Mouse (Mus musculus): Measurements from ENCODE around the gene Chst14.

Gene Chst14

GRCm38 (mm10) chr2:118926361-118926997, at the start of gene Chst14:
Chst14 (plus strand) TSS chr2:118926496.
- in situ Hi-C loops (cut with MboI; ENCODE audit: unreplicated experiment in 2 of 2): no loop called here

GRCm38 (mm10) chr2:118881019-118881418, 45.3 kb upstream of the Chst14 start:
- in situ Hi-C loops (cut with MboI; ENCODE audit: unreplicated experiment in 2 of 2): loop anchor here (5.0 to 25.0 kb wide), 9 partner anchors 114 to 1344 kb away; partner anchors contain the start of genes Fsip1 (in 1 of the 2) and Srp14 (in 1 of the 2)

DNA sequence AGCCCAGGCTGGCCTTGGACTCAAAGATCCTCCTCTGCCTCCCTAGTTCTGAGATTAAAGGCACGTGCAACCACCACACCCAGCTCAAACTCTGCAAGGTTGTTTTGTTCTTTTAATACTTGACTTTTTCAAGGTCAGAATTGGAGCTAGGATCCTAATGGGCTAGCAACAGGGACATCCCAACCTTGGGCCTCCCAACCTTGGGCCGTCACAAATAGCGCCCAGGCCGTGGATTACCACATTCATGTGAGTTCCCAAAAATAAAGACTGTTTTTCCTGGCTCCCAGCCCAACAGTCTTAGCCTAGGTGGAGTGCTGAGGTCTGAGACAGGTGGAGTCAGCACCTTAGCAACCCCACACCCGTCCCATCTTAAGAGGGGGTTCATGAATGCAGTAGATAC, 44.3 kb upstream of the Chst14 start:
- in situ Hi-C loops (cut with MboI; ENCODE audit: unreplicated experiment in 2 of 2): loop anchor here (5.0 to 25.0 kb wide), 9 partner anchors 115 to 1345 kb away; partner anchors contain the start of genes Fsip1 (in 1 of the 2) and Srp14 (in 1 of the 2)

DNA sequence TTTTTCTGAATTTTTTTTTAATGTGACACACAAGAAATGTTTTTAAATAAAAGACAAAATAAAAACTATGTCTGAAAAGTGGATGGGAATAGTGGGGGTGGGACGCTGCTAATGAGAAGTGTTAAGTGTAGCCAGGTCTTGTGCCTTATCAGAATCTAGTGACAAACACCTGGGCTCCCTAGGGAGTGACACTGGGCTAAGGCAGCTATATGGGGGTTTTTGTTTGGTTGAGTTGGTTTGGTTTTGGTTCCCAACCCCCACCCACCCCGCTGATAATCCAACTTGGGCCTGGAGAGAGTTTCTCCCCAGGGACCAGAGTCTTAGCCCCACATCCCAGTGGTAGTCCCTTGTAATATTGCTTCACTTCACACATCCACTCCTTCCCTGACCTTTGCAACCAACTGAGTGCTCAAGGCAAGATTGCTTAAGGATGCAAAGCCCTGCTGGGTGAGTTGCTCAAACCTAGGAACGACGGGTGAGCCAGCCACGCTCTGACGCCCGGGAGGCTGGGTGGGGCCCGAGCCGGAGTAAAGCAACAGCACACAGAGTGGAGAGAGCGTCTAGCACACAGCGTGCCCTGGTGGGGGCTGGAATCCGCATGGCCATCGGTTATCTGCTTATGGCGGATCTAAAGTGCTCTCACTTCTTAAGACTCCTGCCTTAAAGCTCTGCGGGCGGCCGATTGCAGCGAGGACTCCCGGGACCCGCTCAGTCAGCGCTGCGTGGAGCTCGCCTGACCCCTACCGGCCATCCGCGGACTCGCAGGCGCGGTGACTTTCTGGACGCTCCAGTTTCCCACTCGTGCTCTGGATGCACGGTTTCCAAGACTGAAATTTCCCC, 43.2 kb upstream of the Chst14 start:
- in situ Hi-C loops (cut with MboI; ENCODE audit: unreplicated experiment in 2 of 2): loop anchor here (5.0 to 25.0 kb wide), 9 partner anchors 116 to 1346 kb away; partner anchors contain the start of genes Fsip1 (in 1 of the 2) and Srp14 (in 1 of the 2)

- in situ Hi-C loops (cut with MboI; ENCODE audit: unreplicated experiment in 2 of 2): loop anchor here (10.0 to 25.0 kb wide), 6 partner anchors 300 to 1350 kb away; partner anchors contain the start of genes Fsip1 (in 1 of the 2) and Srp14 (in 1 of the 2)
Observed at GRCm38 (mm10) chr2:118887440-118887839, 38.9 kb upstream of the Chst14 start.

- in situ Hi-C loops (cut with MboI; ENCODE audit: unreplicated experiment in 2 of 2): loop anchor here (10.0 to 25.0 kb wide), 6 partner anchors 299 to 1351 kb away; partner anchors contain the start of genes Fsip1 (in 1 of the 2) and Srp14 (in 1 of the 2)
Observed at GRCm38 (mm10) chr2:118887845-118888548, 38.3 kb upstream of the Chst14 start.

GRCm38 (mm10) chr2:118891173-118891572, 35.1 kb upstream of the Chst14 start:
- in situ Hi-C loops (cut with MboI; ENCODE audit: unreplicated experiment in 2 of 2): loop anchor here (5.0 to 25.0 kb wide), 5 partner anchors 86 to 1354 kb away; partner anchors contain the start of genes Fsip1 (in 1 of the 2) and Srp14 (in 1 of the 2)

- in situ Hi-C loops (cut with MboI; ENCODE audit: unreplicated experiment in 2 of 2): loop anchor here (25.0 kb wide), 4 partner anchors 291 to 1359 kb away; partner anchors contain the start of genes Fsip1 (in 1 of the 2) and Srp14 (in 1 of the 2)
Observed at GRCm38 (mm10) chr2:118895990-118896913, 30.0 kb upstream of the Chst14 start.

GRCm38 (mm10) chr2:118896914-118897291, 29.4 kb upstream of the Chst14 start:
- in situ Hi-C loops (cut with MboI; ENCODE audit: unreplicated experiment in 2 of 2): loop anchor here (25.0 kb wide), 4 partner anchors 290 to 1360 kb away; partner anchors contain the start of genes Fsip1 (in 1 of the 2) and Srp14 (in 1 of the 2)

DNA sequence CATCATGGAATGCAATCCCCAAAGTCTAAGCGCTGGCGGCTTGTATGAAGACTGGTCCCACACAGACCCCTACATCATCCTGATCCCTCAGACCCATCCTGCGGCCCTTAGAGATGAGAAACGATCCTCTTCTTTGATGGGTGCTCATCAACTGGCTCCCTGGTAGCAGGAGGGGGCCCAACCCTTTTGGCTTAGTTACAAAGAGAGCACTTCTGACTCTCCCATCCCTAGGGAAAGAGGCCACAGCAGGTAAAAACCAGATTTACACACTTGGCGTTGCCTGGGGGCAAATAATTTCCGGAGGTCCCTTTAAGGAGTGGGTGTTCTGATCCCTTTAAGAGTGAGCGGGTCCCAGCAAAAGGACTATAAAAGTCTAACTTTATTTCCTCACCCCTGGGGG, 28.9 kb upstream of the Chst14 start:
- in situ Hi-C loops (cut with MboI; ENCODE audit: unreplicated experiment in 2 of 2): loop anchor here (25.0 kb wide), 4 partner anchors 290 to 1360 kb away; partner anchors contain the start of genes Fsip1 (in 1 of the 2) and Srp14 (in 1 of the 2)

- in situ Hi-C loops (cut with MboI; ENCODE audit: unreplicated experiment in 2 of 2): loop anchor here (25.0 kb wide), 4 partner anchors 289 to 1361 kb away; partner anchors contain the start of genes Fsip1 (in 1 of the 2) and Srp14 (in 1 of the 2)
Observed at GRCm38 (mm10) chr2:118897808-118898207, 28.5 kb upstream of the Chst14 start.

GRCm38 (mm10) chr2:118898771-118899170, 27.5 kb upstream of the Chst14 start:
- in situ Hi-C loops (cut with MboI; ENCODE audit: unreplicated experiment in 2 of 2): loop anchor here (25.0 kb wide), 4 partner anchors 289 to 1361 kb away; partner anchors contain the start of genes Fsip1 (in 1 of the 2) and Srp14 (in 1 of the 2)

DNA sequence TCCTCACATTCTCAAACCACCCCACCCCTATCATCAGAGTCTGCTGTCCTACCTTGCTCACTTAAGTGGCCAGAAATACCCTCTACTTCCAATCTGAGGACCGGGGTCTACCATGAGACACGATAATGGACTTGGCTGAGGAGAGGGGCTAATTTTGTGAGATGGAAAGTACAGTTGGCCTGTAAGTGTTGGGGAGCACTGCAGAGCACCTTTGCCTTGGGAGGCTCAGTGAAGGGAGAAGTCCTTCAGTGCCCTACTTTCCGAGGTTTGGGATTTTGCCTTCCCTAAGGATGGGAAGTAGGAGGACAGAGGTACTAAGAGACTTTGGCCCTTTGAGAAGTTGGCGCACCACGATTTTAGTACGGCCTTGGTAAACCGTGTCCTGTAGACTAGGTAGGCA, 27.0 kb upstream of the Chst14 start:
- in situ Hi-C loops (cut with MboI; ENCODE audit: unreplicated experiment in 2 of 2): loop anchor here (25.0 kb wide), 4 partner anchors 288 to 1362 kb away; partner anchors contain the start of genes Fsip1 (in 1 of the 2) and Srp14 (in 1 of the 2)

GRCm38 (mm10) chr2:118899981-118900825, 26.1 kb upstream of the Chst14 start, which contains the start of gene Bahd1:
Bahd1 (plus strand) TSS chr2:118900377.
- in situ Hi-C loops (cut with MboI; ENCODE audit: unreplicated experiment in 2 of 2): loop anchor here (25.0 kb wide), 4 partner anchors 287 to 1363 kb away; partner anchors contain the start of genes Fsip1 (in 1 of the 2) and Srp14 (in 1 of the 2)

GRCm38 (mm10) chr2:118900826-118901140, 25.5 kb upstream of the Chst14 start:
- in situ Hi-C loops (cut with MboI; ENCODE audit: unreplicated experiment in 2 of 2): no loop called here

- in situ Hi-C loops (cut with MboI; ENCODE audit: unreplicated experiment in 2 of 2): no loop called here
Observed at GRCm38 (mm10) chr2:118901175-118902031, 24.9 kb upstream of the Chst14 start.
